Mouse (Mus musculus) small intestine, adult 2 months (tissue): ENCODE data around the gene Elovl2. TPM values are rescaled to one million over a fixed set of nuclear protein-coding genes. Genes with fewer than 3 reads are reported as not detected.

Source experiments
- H3K27ac ChIP-seq: fragments of 200-500 bp; 2 replicates; pipeline ENCODE4 v1.5.1; 2012; ENCODE audit warnings: low read depth, low read length, control low read depth, inconsistent platforms; ENCODE audit not compliant: insufficient read depth
- H3K27me3 ChIP-seq: fragments of 200-500 bp; 2 replicates; pipeline ENCODE4 v1.6.1; 2012; ENCODE audit warnings: mild to moderate bottlenecking, moderate library complexity, low read length, inconsistent platforms; ENCODE audit not compliant: control insufficient read depth, insufficient read depth
- H3K36me3 ChIP-seq: fragments of 200-500 bp; 2 replicates; pipeline ENCODE4 v1.6.1; 2012; ENCODE audit warnings: mild to moderate bottlenecking, low read length, control low read depth, inconsistent platforms; ENCODE audit not compliant: control insufficient read depth, insufficient read depth
- H3K4me1 ChIP-seq: fragments of 200-500 bp; 2 replicates; pipeline ENCODE4 v1.6.1; 2012; ENCODE audit warnings: low read length, inconsistent platforms, mixed read lengths; ENCODE audit not compliant: control insufficient read depth, insufficient read depth, insufficient read length
- H3K4me3 ChIP-seq: fragments of 200-500 bp; 2 replicates; pipeline ENCODE4 v1.5.1; 2012; ENCODE audit warnings: low read depth, mild to moderate bottlenecking, control low read depth, inconsistent platforms, low read length, moderate library complexity
- CTCF ChIP-seq: fragments of 200-500 bp; IDR thresholded peaks from 2 replicates; pipeline ENCODE4 v1.5.1; 2012; ENCODE audit warnings: low read depth, mild to moderate bottlenecking, control low read depth, inconsistent platforms, low read length, moderate library complexity, mixed read lengths; ENCODE audit not compliant: insufficient replicate concordance, insufficient read length; ENCODE audit errors: extremely low read depth
- POLR2A ChIP-seq: fragments of 200-500 bp; IDR thresholded peaks from 2 replicates; pipeline ENCODE4 v1.6.1; 2012; ENCODE audit warnings: low read depth, mild to moderate bottlenecking, control low read depth, inconsistent platforms, low read length, moderate library complexity
- WGBS: fragments of 180-500 bp; shearing (Covaris S2); methylation state at CpG from one replicate; pipeline ENCODE4 v1.1.7; 2018; 5-methylcytosine and 5-hydroxymethylcytosine counted together
- polyA plus RNA-seq: library from polyadenylated mRNA; depleted of rRNA; stranded (reverse); fragments of >200 nt; gene quantifications from 2 replicates; pipeline ENCODE4 v1.2.3, GENCODE M21; 2012; rRNA removed

The Elovl2 gene
- polyA plus RNA-seq, 1 experiment, result 0.05 TPM

GRCm38 (mm10) chr13:41145433-41145970 is 74.7 kb downstream of the Elovl2 start:
- Histone ChIP-seq H3K36me3 (no peaks in the 10 kb centered on the region), H3K4me3 (no peak overlapping the region), H3K27ac (no peak overlapping the region), H3K27me3 (no peaks in the 10 kb centered on the region), H3K4me1 (no peaks in the 10 kb centered on the region)
- TF ChIP-seq CTCF, result no peak
- TF ChIP-seq POLR2A, result no peak
- 72% methylated on average over 6 of the region's 6 CpGs for WGBS

DNA sequence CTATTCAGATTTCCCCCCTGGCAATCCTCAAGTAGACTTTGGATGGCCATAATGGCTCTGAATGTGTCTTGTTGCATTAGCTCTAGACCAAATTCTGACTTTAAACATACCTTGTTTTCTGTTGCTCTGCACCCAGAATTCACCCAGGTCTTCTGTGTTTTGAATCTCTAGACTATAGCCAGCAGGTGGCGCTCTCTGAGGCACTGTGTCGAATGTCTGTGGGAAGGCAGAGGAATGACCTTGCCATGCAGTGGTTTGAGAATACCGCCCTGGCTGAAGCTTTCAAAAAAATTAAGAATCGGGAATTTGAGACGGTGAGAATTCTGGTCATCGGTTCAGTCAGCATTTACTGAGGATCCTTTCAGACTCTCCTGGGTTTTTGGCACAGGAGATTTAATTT is 85.3 kb downstream of the Elovl2 start:
- TF ChIP-seq CTCF (peak; percentile 84; the same call in 1 of the 2 replicates), POLR2A (no peak)
- Histone ChIP-seq H3K36me3 (no peaks in the 10 kb centered on the region), H3K27me3 (no peaks in the 10 kb centered on the region), H3K27ac (no peak overlapping the region), H3K4me1 (no peaks in the 10 kb centered on the region), H3K4me3 (no peak overlapping the region)
- 5% methylated on average over 6 of the region's 6 CpGs for WGBS

Other genes with a start within 250 kb of the Elovl2 start
- gene Pak1ip1, start 219.4 kb downstream of the Elovl2 start, polyA plus RNA-seq, result 19.2 and 31.5 TPM in 2 replicates
- 64.4 and 79.0 TPM in 2 replicates for gene Tmem14c, start 204.1 kb downstream of the Elovl2 start, polyA plus RNA-seq
- gene Mak, start 140.7 kb downstream of the Elovl2 start, polyA plus RNA-seq, result 0.01 TPM in 1 of 2 replicates, not detected in the other
- gene Gcm2, start 109.4 kb downstream of the Elovl2 start, polyA plus RNA-seq, result not detected in 2 replicates
- 0.04 TPM in 1 of 2 replicates, not detected in the other for gene Sycp2l, start 106.1 kb downstream of the Elovl2 start, polyA plus RNA-seq
- 1.8 and 1.9 TPM in 2 replicates for gene Smim13, start 29.4 kb upstream of the Elovl2 start, polyA plus RNA-seq
- not detected in 2 replicates for gene Gm17364, start 53.6 kb upstream of the Elovl2 start, polyA plus RNA-seq